Mouse (Mus musculus): ENCODE data around the gene Wnt8b.

- no peak for TF ChIP-seq CTCF (IDR thresholded peaks at IDR 0.05; ENCODE audit: low read depth)
- no peak for TF ChIP-seq EP300 (IDR thresholded peaks at IDR 0.05; ENCODE audit: low read depth)
These were observed 59.5 kb downstream of the Wnt8b start, which contains the start of gene Gm20538 for GRCm38 (mm10) chr19:44552731-44553130.
